Mouse (Mus musculus): ENCODE measurements around the gene Exosc5. TPM values are rescaled to one million over a fixed set of nuclear protein-coding genes. Genes with fewer than 3 reads are reported as not detected.

Gene Exosc5
- polyA plus RNA-seq, 1 experiment from 2014 or later = 86.4 TPM

- H3K4me2 ChIP-seq = no peak overlapping the region
- no peaks in the 10 kb centered on the region for H3K9me3 ChIP-seq
- no peak overlapping the region for H3K27ac ChIP-seq
- WGBS = 87% methylated on average over 4 of the region's 4 CpGs
- no peak overlapping the region for H3K4me3 ChIP-seq
- ATAC-seq (ENCODE audit: insufficient number of reproducible peaks, insufficient read depth, low FRiP score, low TSS enrichment, low read depth) = no peak
- peaks cover 25% of the 10 kb centered on the region for H3K27me3 ChIP-seq
- H3K4me1 ChIP-seq = peaks cover 7% of the 10 kb centered on the region
- peaks cover 42% of the 10 kb centered on the region for H3K36me3 ChIP-seq
- H3K9ac ChIP-seq = no peak overlapping the region
Measured at GRCm38 (mm10) chr7:25670096-25670495, 11.1 kb downstream of the Exosc5 start.

GRCm38 (mm10) chr7:25671686-25672085 lies 12.7 kb downstream of the Exosc5 start:
- H3K9me3 ChIP-seq = no peaks in the 10 kb centered on the region
- H3K27me3 ChIP-seq = peaks cover 39% of the 10 kb centered on the region
- H3K36me3 ChIP-seq = peaks cover 31% of the 10 kb centered on the region
- no peak overlapping the region for H3K9ac ChIP-seq
- H3K4me3 ChIP-seq = no peak overlapping the region
- H3K27ac ChIP-seq = no peak overlapping the region
- H3K4me2 ChIP-seq = no peak overlapping the region
- H3K4me1 ChIP-seq = peaks cover 13% of the 10 kb centered on the region
- 73% methylated on average over 2 of the region's 2 CpGs for WGBS
- ATAC-seq (ENCODE audit: insufficient number of reproducible peaks, insufficient read depth, low FRiP score, low TSS enrichment, low read depth) = no peak

GRCm38 (mm10) chr7:25672442-25672841 lies 13.5 kb downstream of the Exosc5 start:
- Histone ChIP-seq H3K36me3 (peaks cover 24% of the 10 kb centered on the region), H3K4me3 (no peak overlapping the region), H3K4me1 (peaks cover 16% of the 10 kb centered on the region), H3K4me2 (no peak overlapping the region), H3K27ac (no peak overlapping the region), H3K9me3 (no peaks in the 10 kb centered on the region), H3K9ac (no peak overlapping the region), H3K27me3 (peaks cover 40% of the 10 kb centered on the region)
- 55% methylated on average over 4 of the region's 4 CpGs for WGBS
- ATAC-seq (ENCODE audit: insufficient number of reproducible peaks, insufficient read depth, low FRiP score, low TSS enrichment, low read depth) = no peak

- peaks cover 16% of the 10 kb centered on the region for H3K4me1 ChIP-seq
- no peak overlapping the region for H3K27ac ChIP-seq
- H3K9me3 ChIP-seq = no peaks in the 10 kb centered on the region
- ATAC-seq (ENCODE audit: insufficient number of reproducible peaks, insufficient read depth, low FRiP score, low TSS enrichment, low read depth) = no peak
- H3K9ac ChIP-seq = peak overlapping the region; percentile 66; the same call in 1 of the 2 replicates
- peaks cover 54% of the 10 kb centered on the region for H3K27me3 ChIP-seq
- WGBS = 27% methylated on average over 9 of the region's 9 CpGs
- H3K4me3 ChIP-seq = no peak overlapping the region
- peak overlapping the region; percentile 65; the same call in 1 of the 2 replicates for H3K4me2 ChIP-seq
- H3K36me3 ChIP-seq = peaks cover 5% of the 10 kb centered on the region; the same call in 1 of the 2 replicates
Measured at GRCm38 (mm10) chr7:25674297-25674696, 15.3 kb downstream of the Exosc5 start.

- 3% methylated on average over 29 of the region's 29 CpGs for WGBS
- Histone ChIP-seq H3K4me1 (peaks cover 16% of the 10 kb centered on the region), H3K4me2 (peak within 1 kb of the TSS; percentile 65), H3K9ac (peak within 1 kb of the TSS; percentile 66), H3K27ac (no peak within 1 kb of the TSS), H3K4me3 (peak within 1 kb of the TSS; percentile 37), H3K36me3 (peaks cover under 1% of the 10 kb centered on the region; the same call in 1 of the 2 replicates), H3K9me3 (no peaks in the 10 kb centered on the region), H3K27me3 (peaks cover 57% of the 10 kb centered on the region)
- no peak for ATAC-seq (ENCODE audit: insufficient number of reproducible peaks, insufficient read depth, low FRiP score, low TSS enrichment, low read depth)
Measured at GRCm38 (mm10) chr7:25674719-25675300, 15.8 kb downstream of the Exosc5 start, which contains the start of gene Tmem91. Gene Tmem91, minus strand, starts transcription at chr7:25675166.

- H3K9me3 ChIP-seq = no peaks in the 10 kb centered on the region
- H3K4me2 ChIP-seq = peak overlapping the region; percentile 65
- H3K4me1 ChIP-seq = peaks cover 21% of the 10 kb centered on the region
- H3K27me3 ChIP-seq = peaks cover 57% of the 10 kb centered on the region
- H3K27ac ChIP-seq = no peak overlapping the region
- H3K9ac ChIP-seq = peak overlapping the region; percentile 66; the same call in 1 of the 2 replicates
- no peaks in the 10 kb centered on the region for H3K36me3 ChIP-seq
- no peak for ATAC-seq (ENCODE audit: insufficient number of reproducible peaks, insufficient read depth, low FRiP score, low TSS enrichment, low read depth)
- WGBS = 43% methylated on average over 6 of the region's 6 CpGs
- H3K4me3 ChIP-seq = peak overlapping the region; percentile 37; the same call in 1 of the 2 replicates
Measured at GRCm38 (mm10) chr7:25675405-25675804, 16.4 kb downstream of the Exosc5 start.

GRCm38 (mm10) chr7:25676085-25676781 lies 17.3 kb downstream of the Exosc5 start:
- ATAC-seq (ENCODE audit: insufficient number of reproducible peaks, insufficient read depth, low FRiP score, low TSS enrichment, low read depth) = no peak
- no peak overlapping the region for H3K4me3 ChIP-seq
- peak overlapping the region; percentile 9; the same call in 1 of the 2 replicates for H3K4me2 ChIP-seq
- H3K36me3 ChIP-seq = no peaks in the 10 kb centered on the region
- H3K9ac ChIP-seq = no peak overlapping the region
- H3K4me1 ChIP-seq = peaks cover 24% of the 10 kb centered on the region
- 63% methylated on average over 15 of the region's 15 CpGs for WGBS
- H3K9me3 ChIP-seq = no peaks in the 10 kb centered on the region
- peaks cover 57% of the 10 kb centered on the region for H3K27me3 ChIP-seq
- H3K27ac ChIP-seq = no peak overlapping the region

GRCm38 (mm10) chr7:25677013-25677412 lies 18.0 kb downstream of the Exosc5 start:
- H3K27ac ChIP-seq = no peak overlapping the region
- H3K4me1 ChIP-seq = peaks cover 28% of the 10 kb centered on the region
- H3K9me3 ChIP-seq = no peaks in the 10 kb centered on the region
- H3K4me3 ChIP-seq = no peak overlapping the region
- ATAC-seq (ENCODE audit: insufficient number of reproducible peaks, insufficient read depth, low FRiP score, low TSS enrichment, low read depth) = no peak
- 91% methylated on average over 7 of the region's 7 CpGs for WGBS
- no peak overlapping the region for H3K4me2 ChIP-seq
- H3K9ac ChIP-seq = no peak overlapping the region
- peaks cover 57% of the 10 kb centered on the region for H3K27me3 ChIP-seq
- no peaks in the 10 kb centered on the region for H3K36me3 ChIP-seq

GRCm38 (mm10) chr7:25679971-25680370 lies 21.0 kb downstream of the Exosc5 start:
- H3K27me3 ChIP-seq = peaks cover 33% of the 10 kb centered on the region
- no peaks in the 10 kb centered on the region for H3K9me3 ChIP-seq
- H3K4me2 ChIP-seq = peak overlapping the region; percentile 71
- no peak overlapping the region for H3K27ac ChIP-seq
- peak overlapping the region; percentile 73; the same call in 1 of the 2 replicates for H3K9ac ChIP-seq
- WGBS = 6% methylated on average over 6 of the region's 6 CpGs
- H3K36me3 ChIP-seq = 0 out of 2 replicates have a peak, but pooled peaks cover 3% of the 10 kb centered on the region
- no peak for ATAC-seq (ENCODE audit: insufficient number of reproducible peaks, insufficient read depth, low FRiP score, low TSS enrichment, low read depth)
- peak overlapping the region; percentile 64 for H3K4me3 ChIP-seq
- H3K4me1 ChIP-seq = peaks cover 26% of the 10 kb centered on the region

- ATAC-seq (ENCODE audit: insufficient number of reproducible peaks, insufficient read depth, low FRiP score, low TSS enrichment, low read depth) = peak; percentile 91
- Histone ChIP-seq H3K36me3 (0 out of 2 replicates have a peak, but pooled peaks cover 3% of the 10 kb centered on the region), H3K4me3 (peak within 1 kb of the TSS; percentile 64), H3K4me1 (peaks cover 27% of the 10 kb centered on the region), H3K4me2 (peak within 1 kb of the TSS; percentile 71), H3K27me3 (peaks cover 29% of the 10 kb centered on the region), H3K27ac (peak within 1 kb of the TSS; percentile 93), H3K9ac (peak within 1 kb of the TSS; percentile 73), H3K9me3 (no peaks in the 10 kb centered on the region)
- whole genome bisulfite sequencing = under 1% methylated on average over 46 of the region's 46 CpGs
Measured at GRCm38 (mm10) chr7:25680514-25681258, 21.7 kb downstream of the Exosc5 start, which contains the start of gene B9d2. Gene B9d2, plus strand, starts transcription at chr7:25680780.

Data from embryonic facial prominence, embryonic 13.5 days (tissue).